Mouse (Mus musculus) central nervous system, embryonic 11.5 days (tissue): ENCODE measurements around the gene Gm21830. TPM values are rescaled to one million over a fixed set of nuclear protein-coding genes. Genes with fewer than 3 reads are reported as not detected.

Source experiments
- polyA plus RNA-seq: library from polyadenylated mRNA; depleted of rRNA; stranded (reverse); fragments of >200 nt; gene quantifications from 2 replicates; pipeline ENCODE4 v1.2.3, GENCODE M21; 2012; rRNA removed

The Gm21830 gene
- not detected in 2 replicates for polyA plus RNA-seq

DNA sequence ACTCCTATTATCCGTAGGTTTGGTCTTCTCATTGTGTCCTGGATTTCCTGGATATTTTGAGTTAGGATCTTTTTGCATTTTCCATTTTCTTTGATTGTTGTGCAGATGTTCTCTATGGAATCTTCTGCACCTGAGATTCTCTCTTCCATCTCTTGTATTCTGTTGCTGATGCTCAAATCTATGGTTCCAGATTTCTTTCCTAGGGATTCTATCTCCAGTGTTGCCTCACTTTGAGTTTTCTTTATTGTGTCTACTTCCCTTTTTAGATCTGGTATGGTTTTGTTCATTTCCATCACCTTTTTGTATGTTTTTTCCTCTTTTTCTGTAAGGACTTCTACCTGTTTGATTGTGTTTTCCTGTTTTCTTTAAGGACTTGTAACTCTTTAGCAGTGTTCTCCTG lies at the start of gene Gm21830:
TSS of gene Gm21830 (plus strand) at position 301 of the 400 bp plus-strand sequence.

DNA sequence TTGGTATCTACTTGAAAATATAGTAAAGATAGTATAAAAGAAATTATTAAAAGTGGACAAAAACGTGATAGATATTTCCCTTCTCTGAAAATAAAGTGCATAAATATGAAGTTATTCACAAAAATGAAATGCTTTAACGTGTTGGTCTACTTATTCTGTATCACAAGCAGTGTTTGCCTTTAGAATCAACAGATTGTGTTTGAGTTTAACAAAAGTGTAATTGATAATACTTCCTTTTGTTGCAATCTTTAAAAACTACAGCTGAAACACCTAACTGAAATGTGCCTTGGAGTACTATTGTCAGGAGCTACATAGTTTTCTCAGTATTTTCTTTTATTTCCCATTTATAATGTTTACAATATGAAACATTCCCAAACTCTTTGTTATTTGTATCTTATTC lies 19.6 kb downstream of the Gm21830 start, which contains the start of gene Gm26727:
TSS of gene Gm26727 (minus strand) at position 101 of the 400 bp plus-strand sequence.

GRCm38 (mm10) chr2:67445780-67446179 lies 32.3 kb downstream of the Gm21830 start, which contains the start of gene Xirp2:
Xirp2 (plus strand) TSS chr2:67446002.

Other genes with a start within 250 kb of the Gm21830 start
- not detected in 2 replicates for gene Gm26727, start 19.5 kb downstream of the Gm21830 start, polyA plus RNA-seq
- 0.01 TPM in 1 of 2 replicates, not detected in the other for gene Xirp2, start 32.3 kb downstream of the Gm21830 start, polyA plus RNA-seq
- gene B3galt1, start 152.1 kb downstream of the Gm21830 start, polyA plus RNA-seq, result 4.6 and 5.7 TPM in 2 replicates